Mouse (Mus musculus) spleen, embryonic (tissue): ENCODE data around the gene Ntrk3.

Experiments
- CTCF ChIA-PET: fragments of 350-600 bp; sonication (Branson Sonifier 250); formaldehyde crosslinking; loops from one replicate; lab custom pipeline; 2022; lab: Charles Lee

Ntrk3 gene

DNA sequence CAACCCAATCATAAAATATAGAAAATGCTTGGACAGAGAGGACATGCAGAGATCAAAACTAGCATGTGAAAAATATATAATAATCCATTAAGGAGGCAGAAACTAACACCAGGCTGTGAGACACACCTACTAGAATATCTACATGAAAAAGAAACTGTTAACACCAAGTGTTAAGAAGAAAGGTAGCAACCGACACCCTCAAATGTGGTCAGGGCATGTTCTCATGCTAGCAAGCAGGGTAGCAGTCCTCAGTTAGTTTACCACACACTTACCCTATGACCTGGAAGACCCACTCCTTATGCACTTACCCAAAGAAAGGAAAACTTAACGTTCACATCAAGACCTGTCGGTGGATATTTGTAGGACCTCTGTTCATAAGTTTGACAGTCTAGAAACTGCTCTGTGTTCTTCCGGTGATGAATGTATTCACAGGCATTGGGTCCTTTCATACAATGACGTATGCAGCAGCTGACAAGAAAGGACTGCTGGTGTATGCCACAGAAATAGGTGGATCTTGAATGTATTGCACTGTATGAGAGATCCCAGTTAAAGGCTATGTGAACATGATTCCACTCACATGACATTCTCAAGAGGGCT, at the start of gene Ntrk3:
Gene Ntrk3, minus strand, starts transcription at position 399 of the 597 bp plus-strand sequence.
- CTCF ChIA-PET = no interaction called here

- CTCF ChIA-PET = no interaction called here
Observed at GRCm38 (mm10) chr7:78785906-78786305, 48.1 kb upstream of the Ntrk3 start.

- CTCF ChIA-PET = interaction anchor here (0.6 kb wide), 1 partner anchor 11 kb away, joined by 3 read pairs; no protein-coding TSS in a partner anchor
Observed at GRCm38 (mm10) chr7:78782639-78783581, 45.1 kb upstream of the Ntrk3 start, which contains the start of the genes Mrps11 and Mrpl46. Mrps11 (plus strand) TSS chr7:78783119. Mrpl46 (minus strand) TSS chr7:78783531.

GRCm38 (mm10) chr7:78778741-78779140, 40.9 kb upstream of the Ntrk3 start:
- CTCF ChIA-PET = no interaction called here

- CTCF ChIA-PET = no interaction called here
Observed at GRCm38 (mm10) chr7:78770936-78771335, 33.1 kb upstream of the Ntrk3 start.

DNA sequence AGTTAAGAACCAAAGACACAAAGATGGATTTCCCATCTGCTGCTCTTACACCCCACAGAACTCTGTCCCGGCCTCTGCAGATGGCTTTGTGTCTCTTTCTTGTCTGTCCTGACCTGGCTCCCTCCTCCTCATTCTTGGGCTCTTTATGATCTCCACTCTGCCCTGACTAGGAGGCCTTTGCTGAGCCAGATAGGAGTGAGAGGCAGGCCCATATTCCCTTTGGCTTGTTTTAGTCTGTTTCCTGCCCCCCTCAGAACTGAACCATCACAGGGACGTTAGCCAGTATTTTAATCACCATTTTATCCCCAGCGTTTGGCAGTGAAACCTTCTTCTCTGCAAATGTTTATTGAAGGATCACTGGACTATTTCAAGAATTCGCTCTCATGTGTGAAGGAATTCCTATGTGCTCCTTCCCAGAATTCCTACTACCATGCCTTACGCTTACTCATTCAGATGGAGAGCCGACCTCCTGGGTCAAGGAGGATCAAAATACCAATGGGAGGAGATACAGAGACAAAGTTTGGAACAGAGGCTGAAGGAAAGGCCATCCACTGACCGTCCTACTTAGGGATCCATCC, 31.4 kb upstream of the Ntrk3 start:
- CTCF ChIA-PET = no interaction called here

DNA sequence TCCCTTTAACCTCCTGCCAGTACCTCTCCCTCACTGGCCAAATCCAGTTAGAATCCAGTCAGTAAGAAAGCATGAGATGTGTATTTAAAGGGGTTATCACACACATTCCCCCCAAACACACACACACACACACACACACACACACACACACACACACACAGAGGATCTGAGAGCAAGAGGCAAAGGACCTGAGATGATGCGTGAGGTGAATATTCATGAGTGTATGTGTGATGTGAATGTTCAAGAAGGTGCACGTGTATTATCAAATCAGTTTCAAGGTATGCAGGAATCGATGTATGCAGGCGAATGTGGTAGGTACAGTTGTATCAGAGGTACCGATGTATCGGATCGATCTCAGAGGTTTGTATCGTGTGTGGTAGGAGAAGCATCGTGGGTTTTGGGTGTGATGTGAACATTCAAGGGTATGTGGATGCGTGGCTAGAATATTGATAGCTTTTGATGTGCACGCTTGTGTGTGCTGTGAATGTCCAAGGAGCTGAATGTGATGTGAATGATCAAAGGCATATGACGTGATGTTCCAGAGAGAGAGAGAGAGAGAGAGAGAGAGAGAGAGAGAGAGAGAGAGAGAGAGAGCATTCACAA, 30.2 kb upstream of the Ntrk3 start:
- CTCF ChIA-PET = no interaction called here

DNA sequence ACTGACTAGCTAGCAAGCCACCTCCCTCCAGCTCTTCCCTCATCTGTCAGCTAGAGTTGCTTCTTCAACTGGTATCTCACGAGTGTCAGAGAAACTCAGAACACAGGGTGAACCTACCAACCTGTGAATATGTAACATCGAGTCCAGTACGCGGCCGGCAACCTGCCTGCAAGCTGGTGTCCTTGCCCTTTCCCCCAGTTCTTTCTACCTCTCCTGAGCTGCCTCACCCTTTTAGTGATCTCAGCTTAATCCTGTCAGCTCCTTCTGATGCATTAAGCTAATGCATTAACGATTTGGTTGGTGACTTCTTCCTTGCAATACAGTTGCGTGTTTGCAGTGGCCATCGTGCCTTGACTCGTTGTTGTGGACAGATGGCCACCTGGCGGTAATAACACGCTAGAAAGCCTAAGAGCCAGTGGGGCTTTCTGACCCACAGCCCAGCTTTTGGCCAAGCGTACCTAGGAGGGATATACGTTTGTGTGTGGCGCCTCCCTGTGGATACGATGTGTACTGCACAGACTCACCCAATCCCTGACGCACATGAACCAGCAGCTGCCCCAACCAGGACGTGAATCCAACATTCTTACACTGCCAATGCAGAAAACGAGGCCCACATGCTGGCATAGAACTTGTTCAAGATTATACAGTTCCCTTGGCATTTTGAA, 28.3 kb upstream of the Ntrk3 start:
- CTCF ChIA-PET = interaction anchor here (0.6 to 1.4 kb wide), 3 partner anchors 9 to 169 kb away, joined by 3 to 5 read pairs (median 4); no protein-coding TSS in a partner anchor

DNA sequence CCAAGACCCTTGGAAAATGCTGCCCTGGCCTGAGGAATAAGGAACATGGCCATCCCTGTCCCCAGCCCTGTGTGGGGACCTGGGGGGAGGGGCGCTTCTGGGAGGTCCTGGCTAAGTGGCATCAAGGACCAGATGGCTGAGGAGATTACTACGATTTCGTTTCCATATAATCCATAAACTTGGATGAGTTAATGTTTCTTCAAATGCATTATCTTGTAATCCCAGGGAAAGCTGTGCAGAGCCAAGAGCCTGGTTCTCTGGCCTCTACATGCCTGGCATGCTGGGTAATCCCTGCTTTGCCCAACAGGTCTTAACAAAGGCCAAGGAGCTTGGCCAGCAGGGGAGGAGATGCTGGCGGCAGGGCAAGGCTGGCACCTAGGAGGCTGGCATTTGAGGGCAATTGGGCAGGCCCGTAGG, 27.4 kb upstream of the Ntrk3 start:
- CTCF ChIA-PET = interaction anchor here (0.6 to 1.4 kb wide), 3 partner anchors 10 to 168 kb away, joined by 3 to 5 read pairs (median 4); no protein-coding TSS in a partner anchor

GRCm38 (mm10) chr7:78763801-78764200, 26.0 kb upstream of the Ntrk3 start:
- CTCF ChIA-PET = no interaction called here

DNA sequence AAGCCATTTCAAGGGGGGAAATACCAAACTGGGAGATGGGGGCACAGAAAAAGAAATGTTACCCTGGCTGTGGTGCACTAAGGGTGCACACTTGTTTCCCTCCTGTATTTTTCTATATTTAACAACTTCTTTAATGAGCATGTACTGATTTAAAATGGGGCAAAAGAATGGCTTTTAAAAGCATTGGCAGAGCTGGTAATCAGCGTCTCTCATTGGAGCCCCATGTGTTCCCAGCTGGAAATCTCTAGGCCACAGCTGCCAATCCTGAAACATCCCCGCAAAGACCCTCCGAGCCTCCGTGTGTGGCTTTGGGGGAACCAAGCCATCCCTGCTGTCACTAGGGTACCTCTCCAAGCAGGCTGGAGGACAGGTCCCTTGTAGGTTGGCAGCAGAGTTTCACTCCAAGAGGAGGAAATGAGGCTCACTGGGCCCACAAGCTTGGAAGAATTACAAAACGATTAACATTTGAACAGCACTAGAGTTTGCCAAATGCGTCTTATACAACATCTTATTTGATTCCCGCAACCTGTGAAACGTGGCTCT, 16.7 kb upstream of the Ntrk3 start:
- CTCF ChIA-PET = no interaction called here

- CTCF ChIA-PET = no interaction called here
Observed at GRCm38 (mm10) chr7:78753752-78754457, 16.1 kb upstream of the Ntrk3 start.

GRCm38 (mm10) chr7:78752961-78753360, 15.1 kb upstream of the Ntrk3 start:
- CTCF ChIA-PET = no interaction called here

DNA sequence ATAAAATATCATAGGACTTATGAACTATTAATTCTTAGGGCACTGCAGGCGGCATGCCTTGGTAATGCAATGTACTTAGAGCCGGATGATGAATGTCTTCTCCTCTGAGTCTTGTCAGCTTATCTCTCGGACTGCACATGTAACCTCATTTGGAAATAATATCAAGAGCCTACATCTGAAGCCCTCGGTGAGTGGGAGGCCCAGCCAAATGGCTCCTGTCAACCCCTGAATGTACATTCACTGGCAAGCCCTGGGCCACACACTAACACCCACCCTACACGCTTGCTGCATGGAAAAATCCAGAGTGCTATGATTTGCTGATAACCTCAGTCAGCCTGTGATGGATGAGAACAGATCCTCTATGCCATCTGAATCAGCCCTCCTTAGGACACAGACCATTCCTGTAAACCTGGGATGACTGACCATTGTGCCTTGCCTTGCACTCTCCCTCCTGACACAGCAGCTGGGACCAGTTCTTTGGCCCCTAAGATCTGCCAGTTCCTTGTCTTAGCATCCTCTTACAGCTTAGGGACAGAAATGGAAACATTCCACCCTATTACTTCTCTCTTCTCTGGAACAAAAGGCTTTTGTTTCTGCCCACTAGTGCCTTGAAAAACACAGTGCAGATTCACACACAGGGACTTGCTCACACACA, 6.0 kb upstream of the Ntrk3 start:
- CTCF ChIA-PET = no interaction called here

DNA sequence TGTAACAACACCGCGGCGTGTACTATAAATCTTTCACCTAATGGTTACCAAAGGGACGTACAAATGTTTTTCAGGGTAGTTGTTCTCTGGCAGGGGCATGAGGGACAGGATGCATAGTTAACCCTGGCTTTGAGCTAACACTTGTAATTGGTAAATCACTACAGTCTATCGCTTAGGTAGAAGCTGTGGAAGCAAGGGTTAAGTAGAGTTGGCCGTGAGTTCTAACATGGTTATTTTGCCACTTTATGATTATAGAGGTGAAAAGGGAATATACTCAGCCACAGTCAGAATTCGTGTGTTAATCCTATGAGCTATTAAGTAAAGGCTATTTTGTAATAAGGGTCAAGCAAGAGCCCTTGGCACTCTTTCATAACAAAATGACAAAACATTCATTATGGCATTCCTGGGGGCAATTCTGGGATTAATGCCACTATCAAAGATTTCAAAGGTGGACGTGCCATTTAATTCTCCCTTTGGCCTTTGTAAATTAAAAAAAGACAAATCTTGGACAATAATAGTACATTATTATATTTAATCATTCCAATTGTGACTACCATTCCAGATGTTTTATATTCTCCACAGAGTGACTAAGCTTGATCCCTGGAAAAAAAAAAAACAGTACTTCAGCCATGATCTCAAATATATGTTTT, 1.7 kb upstream of the Ntrk3 start:
- CTCF ChIA-PET = no interaction called here

DNA sequence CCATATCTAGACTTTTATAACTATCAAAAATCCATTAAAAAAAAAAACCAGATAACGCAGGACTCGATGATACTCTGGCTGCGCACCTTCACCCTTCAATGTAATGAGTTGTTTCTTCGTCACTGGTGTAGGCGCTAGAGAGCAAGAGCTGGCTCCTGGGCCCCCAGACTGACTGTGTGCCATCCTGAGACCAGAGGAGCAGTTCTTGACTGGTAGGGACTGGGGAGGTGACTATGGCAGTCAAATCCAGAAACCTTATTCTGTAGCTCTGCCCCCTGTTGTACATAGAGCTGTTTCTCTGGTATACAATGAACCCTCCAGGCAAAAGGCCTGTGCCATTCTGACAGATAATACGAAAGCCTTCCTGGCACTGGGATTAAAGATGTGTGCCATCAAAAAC, 616 bp downstream of the Ntrk3 start:
- CTCF ChIA-PET = no interaction called here

- CTCF ChIA-PET = no interaction called here
Observed at GRCm38 (mm10) chr7:78731391-78731790, 6.4 kb downstream of the Ntrk3 start.

- CTCF ChIA-PET = no interaction called here
Observed at GRCm38 (mm10) chr7:78724591-78724990, 13.2 kb downstream of the Ntrk3 start.

GRCm38 (mm10) chr7:78722051-78722450, 15.8 kb downstream of the Ntrk3 start:
- CTCF ChIA-PET = no interaction called here
